Mouse (Mus musculus) ZHBTc4 (cell line): Measurements from ENCODE around the gene Tmem120a.

Source experiments
- DNase-seq: peaks from one replicate; pipeline ENCODE4 v3.0.0-alpha.2; 2011; ENCODE audit warnings: low read depth, low spot score

Tmem120a gene

DNA sequence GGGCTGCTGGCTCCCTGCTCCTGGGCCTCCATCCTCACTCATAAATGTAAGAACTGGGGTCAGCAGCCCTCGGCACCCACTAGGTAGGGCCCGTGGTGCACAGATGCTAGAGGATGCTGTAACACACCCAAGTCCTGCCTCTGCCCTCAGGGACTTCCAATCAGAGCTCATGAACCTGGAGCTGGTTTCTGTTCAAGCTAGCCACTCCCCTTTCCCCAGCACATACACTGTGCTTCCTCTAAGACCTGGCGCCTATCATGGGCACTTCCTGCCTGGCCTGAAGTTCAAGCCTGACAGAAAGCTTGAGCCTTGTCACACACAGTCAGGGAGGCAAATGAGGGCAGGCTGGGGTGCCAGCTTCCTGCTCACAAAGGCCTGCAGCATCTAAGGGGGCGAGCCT is 11.2 kb downstream of the Tmem120a start:
- DNase-seq: peak; percentile 57

DNA sequence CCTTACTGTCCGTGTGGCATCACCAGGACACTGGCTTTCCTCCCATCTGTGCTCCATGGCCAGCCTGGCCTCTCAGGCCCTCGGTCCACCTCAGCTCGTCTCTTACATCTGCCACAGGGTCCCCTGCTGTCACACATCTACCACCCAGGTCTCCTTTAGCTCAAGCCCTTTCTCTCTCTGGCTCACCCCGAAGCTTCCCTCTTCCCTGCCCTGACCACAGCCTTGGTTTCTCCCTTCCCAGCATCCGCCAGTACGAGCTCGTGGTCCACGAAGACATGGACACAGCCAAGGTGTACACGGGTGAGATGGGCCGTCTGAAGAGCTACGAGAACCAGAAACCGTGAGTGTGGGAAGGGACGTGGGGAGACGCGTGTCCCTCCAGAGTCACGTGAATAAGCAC is 12.9 kb downstream of the Tmem120a start:
- no peak for DNase-seq

- DNase-seq: no peak
These were observed 13.3 kb downstream of the Tmem120a start for GRCm38 (mm10) chr5:135730916-135731315.

DNA sequence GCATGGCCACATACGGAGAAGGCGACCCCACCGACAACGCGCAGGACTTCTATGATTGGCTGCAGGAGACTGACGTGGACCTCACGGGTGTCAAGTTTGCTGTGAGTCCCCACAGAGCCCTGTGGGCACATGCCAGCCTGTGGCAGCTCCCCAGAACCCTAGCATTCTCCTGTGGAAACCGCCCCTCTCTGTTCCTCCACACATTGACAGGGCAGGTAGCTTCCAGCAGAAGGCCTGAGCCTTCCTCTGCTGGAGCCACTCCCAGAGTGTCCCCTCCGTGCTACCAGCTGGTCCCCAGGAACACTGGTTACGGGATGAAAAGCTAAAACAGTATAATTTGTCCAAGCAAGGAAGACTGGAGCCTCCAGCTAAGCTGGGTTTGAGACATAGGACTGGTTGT is 14.0 kb downstream of the Tmem120a start:
- no peak for DNase-seq

- no peak for DNase-seq
These were observed 14.9 kb downstream of the Tmem120a start for GRCm38 (mm10) chr5:135729351-135729750.

DNA sequence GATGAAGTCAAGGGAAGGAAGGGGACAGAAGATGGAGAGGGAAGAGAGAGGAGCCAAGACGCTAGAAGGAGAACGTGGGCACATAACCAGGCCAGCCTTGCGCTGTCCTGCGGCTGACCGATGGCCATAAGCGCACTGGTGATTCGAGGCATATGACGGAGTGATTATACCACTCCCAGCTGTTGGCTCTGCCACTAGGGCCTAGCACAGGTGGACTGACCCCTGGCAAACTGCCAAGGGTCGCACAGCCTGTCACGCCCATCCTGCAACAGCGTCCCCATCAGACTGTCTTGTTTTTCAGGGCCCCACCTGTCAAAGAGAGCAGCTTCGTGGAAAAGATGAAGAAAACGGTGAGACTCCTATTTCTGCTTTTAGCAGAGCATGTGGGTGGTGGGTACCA is 15.9 kb downstream of the Tmem120a start:
- no peak for DNase-seq

DNA sequence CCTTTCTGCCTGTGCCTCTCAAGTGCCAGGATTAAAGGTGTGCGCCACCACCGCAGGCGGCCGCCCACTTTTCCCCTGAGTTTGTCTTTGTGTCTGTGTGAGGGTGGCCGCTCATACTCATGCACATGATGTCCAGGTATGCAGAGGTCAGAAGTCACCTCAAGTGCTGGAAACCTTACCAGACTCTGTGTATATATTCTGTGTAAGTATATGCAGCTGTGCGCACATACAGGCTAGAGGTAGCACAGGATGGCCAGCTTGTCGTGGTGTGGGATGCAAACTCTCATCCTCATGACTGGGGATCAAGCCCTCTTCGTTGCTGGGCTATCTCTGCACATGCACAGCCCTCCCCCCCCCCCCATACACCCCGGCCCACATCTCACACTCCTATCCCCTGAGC is 16.4 kb downstream of the Tmem120a start:
- DNase-seq: no peak

DNA sequence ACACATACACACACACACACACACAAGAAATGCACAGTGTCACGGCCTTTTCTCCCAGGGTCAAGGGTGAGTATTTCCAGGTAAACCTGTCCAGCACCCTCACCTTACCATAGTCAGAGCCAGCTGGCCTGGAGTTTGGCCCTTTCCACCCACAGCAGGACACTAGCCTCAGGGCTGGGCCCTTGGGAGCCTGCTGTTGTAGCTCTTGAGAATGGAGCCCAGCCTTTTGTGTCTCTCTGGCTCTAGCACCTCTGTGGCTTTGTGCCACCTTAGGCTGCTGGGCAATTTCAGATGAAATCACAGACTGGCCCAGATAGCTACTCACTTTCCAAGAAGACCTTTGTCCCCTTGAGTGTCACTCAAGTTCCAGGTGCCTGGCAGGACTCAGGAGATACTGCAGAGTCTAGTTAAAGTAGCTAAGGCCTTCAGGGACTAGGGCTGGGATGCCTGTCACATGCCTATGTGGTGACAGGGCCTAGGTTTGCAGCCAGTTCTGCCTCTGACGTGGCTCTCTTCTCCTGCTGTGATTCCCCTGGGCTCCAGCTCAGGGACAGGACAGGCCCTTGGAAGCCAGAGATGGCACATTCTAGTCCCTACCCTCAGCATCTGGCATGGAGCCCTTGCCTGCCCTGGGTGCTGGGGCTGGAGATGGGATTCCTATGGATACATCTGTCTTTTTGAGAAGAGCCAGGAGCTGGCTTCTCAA is 17.5 kb downstream of the Tmem120a start:
- DNase-seq: no peak

DNA sequence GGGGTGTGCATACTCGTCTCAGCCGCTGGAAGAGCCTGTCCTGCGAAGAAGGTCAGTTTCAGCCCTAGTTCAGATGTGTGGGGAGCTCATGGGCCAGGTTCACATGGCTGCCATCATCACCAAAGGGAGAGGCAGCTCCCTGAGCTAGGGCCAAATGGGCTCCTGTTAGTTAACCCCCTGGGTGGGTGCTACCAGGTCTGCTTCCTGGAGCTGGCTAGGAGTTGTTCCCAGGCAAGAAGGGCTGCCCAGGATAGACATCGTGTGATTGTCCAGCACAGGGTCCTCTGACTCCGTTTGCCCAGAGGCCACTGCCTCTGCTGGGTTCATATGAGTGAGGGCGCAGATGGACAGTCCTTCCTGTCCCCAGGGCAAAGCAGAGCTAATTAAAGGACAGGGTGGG is 18.3 kb downstream of the Tmem120a start:
- no peak for DNase-seq

- DNase-seq: peak; percentile 58
These were observed 18.8 kb downstream of the Tmem120a start for GRCm38 (mm10) chr5:135725391-135725841.

GRCm38 (mm10) chr5:135724536-135725322 is 19.5 kb downstream of the Tmem120a start:
- DNase-seq: peak; percentile 63

- DNase-seq: no peak
These were observed 21.0 kb downstream of the Tmem120a start for GRCm38 (mm10) chr5:135723165-135723751.

DNA sequence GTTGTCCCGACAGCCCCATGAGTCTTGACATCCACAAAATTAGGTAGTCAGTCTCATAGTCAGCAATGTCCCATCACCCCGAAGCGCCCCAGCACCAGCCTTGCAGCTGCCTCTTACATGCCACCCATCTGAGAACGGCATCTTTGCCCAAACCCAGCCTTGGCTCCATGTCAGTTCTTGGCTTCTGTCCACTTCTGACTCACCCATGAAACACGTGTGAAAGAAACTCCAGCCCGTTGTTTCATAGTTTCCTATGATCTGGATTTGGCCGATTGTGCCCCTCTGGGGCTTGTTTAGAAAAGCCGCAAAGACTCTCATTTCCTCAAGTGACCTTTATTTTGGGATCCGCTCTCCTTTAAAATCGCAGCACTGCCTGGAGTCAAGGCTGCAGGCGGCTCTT is 22.1 kb downstream of the Tmem120a start:
- no peak for DNase-seq

GRCm38 (mm10) chr5:135721076-135721475 is 23.2 kb downstream of the Tmem120a start:
- DNase-seq: no peak

- no peak for DNase-seq
These were observed 24.1 kb downstream of the Tmem120a start for GRCm38 (mm10) chr5:135720121-135720520.

GRCm38 (mm10) chr5:135719586-135720120 is 24.6 kb downstream of the Tmem120a start:
- DNase-seq: no peak

GRCm38 (mm10) chr5:135715624-135716023 is 28.6 kb downstream of the Tmem120a start:
- DNase-seq: no peak

- DNase-seq: no peak
These were observed 30.6 kb downstream of the Tmem120a start for GRCm38 (mm10) chr5:135713441-135714218.

DNA sequence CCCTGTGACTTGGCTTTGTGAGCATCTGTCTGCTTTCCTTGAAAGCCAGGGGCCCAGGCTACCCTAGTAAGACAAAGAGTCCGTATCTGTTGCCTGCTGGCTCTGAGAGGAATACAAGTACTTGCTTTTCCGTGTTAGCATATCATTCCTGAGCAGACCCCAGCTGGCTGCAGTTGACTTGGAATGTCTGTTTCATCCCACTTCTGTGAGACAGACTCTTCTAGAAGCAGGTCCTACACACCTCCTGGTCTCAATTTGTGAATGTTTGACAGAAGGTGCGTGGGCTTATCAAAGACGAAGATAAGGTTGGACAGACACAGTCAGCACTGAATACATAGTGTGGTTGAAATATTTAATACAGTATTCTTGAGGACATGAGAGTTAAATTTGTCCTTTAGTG is 31.4 kb downstream of the Tmem120a start:
- no peak for DNase-seq

- no peak for DNase-seq
These were observed 32.5 kb downstream of the Tmem120a start for GRCm38 (mm10) chr5:135711582-135712355.
